Mouse (Mus musculus) embryonic fibroblast, embryonic 13.5 days (primary cell): Measurements from ENCODE around the gene Chd6.

Experiments used
- CTCF ChIP-seq: IDR thresholded peaks from 2 replicates; pipeline ENCODE4 v1.5.1; 2011; ENCODE audit warnings: mild to moderate bottlenecking, control low read depth, low read length, moderate library complexity, borderline replicate concordance; ENCODE audit not compliant: insufficient read depth
- POLR2A ChIP-seq: IDR thresholded peaks from 2 replicates; pipeline ENCODE4 v1.6.1; 2011; ENCODE audit warnings: low read depth, mild to moderate bottlenecking, control low read depth, low read length, moderate library complexity

GRCm38 (mm10) chr2:161138672-161139536, 30.0 kb upstream of the Chd6 start:
- TF ChIP-seq CTCF, result no peak
- TF ChIP-seq POLR2A, result no peak
